Mouse (Mus musculus) erythroblast, embryonic 14.5 days (primary cell): ENCODE data around the gene Gm10837. TPM values are rescaled to one million over a fixed set of nuclear protein-coding genes. Genes with fewer than 3 reads are reported as not detected.

Source experiments
- H3K27me3 ChIP-seq: 2 replicates; pipeline ENCODE4 v1.6.1; 2012; ENCODE audit warnings: inconsistent platforms; ENCODE audit not compliant: control insufficient read depth
- H3K36me3 ChIP-seq: 2 replicates; pipeline ENCODE4 v1.6.1; 2012; ENCODE audit warnings: mild to moderate bottlenecking, inconsistent platforms; ENCODE audit not compliant: control insufficient read depth
- H3K4me1 ChIP-seq: 2 replicates; pipeline ENCODE4 v1.6.1; 2012; ENCODE audit warnings: inconsistent platforms; ENCODE audit not compliant: control insufficient read depth
- H3K4me3 ChIP-seq: replicated peaks from 2 replicates; pipeline ENCODE3; 2012; ENCODE audit warnings: moderate library complexity, mild to moderate bottlenecking, inconsistent platforms
- H3K9me3 ChIP-seq: 2 replicates; pipeline ENCODE4 v1.6.1; 2012; ENCODE audit warnings: low read length, inconsistent platforms, mixed read lengths; ENCODE audit not compliant: control insufficient read depth
- GATA1 ChIP-seq: IDR thresholded peaks from 2 replicates; pipeline ENCODE4 v1.6.1; 2012; ENCODE audit warnings: low read length, inconsistent platforms, mixed read lengths
- TAL1 ChIP-seq: IDR thresholded peaks from 3 replicates; pipeline ENCODE4 v1.6.1; 2012; ENCODE audit warnings: low read length, inconsistent platforms, mixed read lengths
- polyA plus RNA-seq: library from polyadenylated mRNA; stranded (reverse); fragments of >175 nt; gene quantifications from 2 replicates; pipeline ENCODE4 v1.2.3, GENCODE M21; 2012

The Gm10837 gene
- polyA plus RNA-seq, 1 experiment, result not detected

DNA sequence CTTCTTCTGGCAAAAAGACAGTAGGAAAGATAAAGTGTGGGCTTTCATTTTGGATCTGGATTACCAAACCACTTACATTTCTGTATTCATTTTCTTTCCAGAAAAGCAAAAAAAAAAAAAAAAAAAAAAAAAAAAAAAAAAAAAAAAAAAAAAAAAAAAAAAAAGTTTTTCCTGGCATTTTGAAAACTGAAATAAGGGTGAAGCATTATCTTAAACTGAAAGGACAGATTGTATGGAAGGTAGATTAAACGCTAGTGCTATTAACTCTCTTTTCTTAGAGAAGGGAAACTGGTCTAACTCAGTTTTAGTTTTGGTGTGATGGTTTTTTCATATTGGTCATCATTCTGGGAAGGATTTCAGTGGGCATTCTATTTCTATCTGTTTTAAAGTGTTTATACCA lies 1.6 kb downstream of the Gm10837 start:
- peaks cover 61% of the 10 kb centered on the region for H3K27me3 ChIP-seq
- no peaks in the 10 kb centered on the region for H3K36me3 ChIP-seq
- no peak for TF ChIP-seq GATA1
- no peak for TF ChIP-seq TAL1
- peaks cover 2% of the 10 kb centered on the region; the same call in 1 of the 2 replicates for H3K9me3 ChIP-seq
- H3K4me3 ChIP-seq, result no peak overlapping the region
- no peaks in the 10 kb centered on the region for H3K4me1 ChIP-seq

DNA sequence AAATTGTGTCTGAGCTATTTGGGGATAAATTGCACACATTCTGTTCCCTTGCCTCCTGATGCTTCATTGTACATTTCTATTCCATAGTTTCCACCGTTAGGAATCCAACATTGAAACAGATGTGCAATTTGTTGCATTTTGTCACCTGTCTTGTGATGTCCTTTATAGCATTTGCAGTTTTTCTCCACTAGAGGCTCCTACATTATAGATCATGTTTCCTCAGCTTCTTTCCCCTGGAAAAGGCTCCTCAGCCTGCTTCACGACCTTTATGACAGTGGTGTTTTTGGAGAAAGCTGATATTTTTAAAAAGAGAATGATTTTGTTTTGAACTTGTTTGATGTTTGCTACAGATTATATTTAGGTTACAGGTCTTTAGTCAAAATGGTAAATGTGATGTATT lies 18.7 kb downstream of the Gm10837 start:
- H3K4me1 ChIP-seq, result no peaks in the 10 kb centered on the region
- H3K9me3 ChIP-seq, result no peaks in the 10 kb centered on the region
- 0 out of 2 replicates have a peak, but pooled peaks cover 2% of the 10 kb centered on the region for H3K27me3 ChIP-seq
- TF ChIP-seq GATA1, result no peak
- no peak for TF ChIP-seq TAL1
- no peak overlapping the region for H3K4me3 ChIP-seq
- no peaks in the 10 kb centered on the region for H3K36me3 ChIP-seq

DNA sequence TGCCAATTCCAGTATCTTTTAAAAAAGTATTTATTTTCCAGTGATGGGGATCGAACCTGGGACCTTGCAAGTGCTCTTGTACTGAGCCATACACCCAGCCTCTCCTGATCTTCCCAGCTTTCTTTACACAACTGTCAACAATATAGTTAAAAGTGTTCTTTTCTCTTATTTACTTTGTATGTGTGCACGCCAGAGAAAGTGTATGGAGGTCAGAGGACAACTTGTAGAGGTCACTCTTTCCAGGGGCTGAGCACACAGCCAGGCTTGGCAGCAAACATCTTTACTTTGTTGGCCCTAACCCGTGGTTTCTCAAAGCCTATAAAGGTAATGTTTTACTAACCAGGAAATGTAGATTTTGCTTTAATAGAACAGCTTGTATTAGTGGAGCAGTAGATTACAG lies 21.1 kb downstream of the Gm10837 start:
- 0 out of 2 replicates have a peak, but pooled peaks cover 2% of the 10 kb centered on the region for H3K27me3 ChIP-seq
- no peaks in the 10 kb centered on the region for H3K4me1 ChIP-seq
- H3K4me3 ChIP-seq, result no peak overlapping the region
- TF ChIP-seq GATA1, result no peak
- no peak for TF ChIP-seq TAL1
- no peaks in the 10 kb centered on the region for H3K9me3 ChIP-seq
- no peaks in the 10 kb centered on the region for H3K36me3 ChIP-seq

DNA sequence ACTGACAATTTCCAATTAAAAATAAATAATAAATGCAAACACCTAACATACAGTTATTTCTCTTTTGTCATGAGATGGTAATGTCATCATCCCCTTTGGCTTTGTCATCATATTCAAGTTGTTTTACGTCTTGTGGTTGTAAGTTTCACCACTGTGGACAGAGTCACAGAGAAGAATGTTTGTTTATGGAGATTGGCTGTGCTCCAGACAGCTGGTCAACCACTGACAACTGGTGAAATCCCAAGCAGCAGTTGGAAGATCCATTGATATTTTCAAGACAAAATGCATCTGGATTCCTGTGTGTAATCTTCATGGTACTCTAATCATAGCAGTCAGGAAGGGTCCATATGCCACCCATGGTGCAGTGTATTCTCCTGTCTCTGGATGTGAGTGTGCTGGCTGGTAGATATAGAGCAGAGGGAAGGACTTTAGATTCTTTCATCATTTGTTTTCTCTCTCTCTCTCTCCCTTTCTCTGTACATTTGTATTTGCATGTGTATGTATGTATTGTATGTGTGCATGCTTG lies 23.2 kb downstream of the Gm10837 start:
- H3K27me3 ChIP-seq, result 0 out of 2 replicates have a peak, but pooled peaks cover 2% of the 10 kb centered on the region
- no peak overlapping the region for H3K4me3 ChIP-seq
- H3K9me3 ChIP-seq, result no peaks in the 10 kb centered on the region
- TF ChIP-seq GATA1 (no peak), TAL1 (no peak)
- no peaks in the 10 kb centered on the region for H3K4me1 ChIP-seq
- H3K36me3 ChIP-seq, result no peaks in the 10 kb centered on the region

DNA sequence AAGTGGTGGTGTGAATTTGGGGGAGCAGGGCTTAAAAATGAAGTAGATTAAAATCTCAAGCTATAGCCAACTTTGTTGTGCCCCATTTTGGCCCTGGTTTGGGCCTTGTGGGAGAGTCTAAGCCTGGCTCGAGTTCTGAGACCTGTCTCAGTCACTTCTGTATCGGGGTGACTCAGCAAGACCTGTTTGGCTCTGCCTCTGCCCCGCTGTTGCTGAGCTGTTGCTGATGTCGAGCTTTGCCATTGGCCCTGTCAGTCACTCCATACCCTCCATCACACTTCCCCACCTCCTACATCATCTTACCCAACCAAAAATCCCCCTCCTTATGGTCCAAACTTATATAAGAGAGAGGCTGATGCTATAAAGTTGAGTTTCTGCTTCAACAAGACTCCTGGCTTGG lies 38.1 kb downstream of the Gm10837 start:
- H3K27me3 ChIP-seq, result no peaks in the 10 kb centered on the region
- no peaks in the 10 kb centered on the region for H3K36me3 ChIP-seq
- TF ChIP-seq TAL1 (no peak), GATA1 (no peak)
- no peaks in the 10 kb centered on the region for H3K9me3 ChIP-seq
- no peak overlapping the region for H3K4me3 ChIP-seq
- peaks cover 2% of the 10 kb centered on the region for H3K4me1 ChIP-seq

DNA sequence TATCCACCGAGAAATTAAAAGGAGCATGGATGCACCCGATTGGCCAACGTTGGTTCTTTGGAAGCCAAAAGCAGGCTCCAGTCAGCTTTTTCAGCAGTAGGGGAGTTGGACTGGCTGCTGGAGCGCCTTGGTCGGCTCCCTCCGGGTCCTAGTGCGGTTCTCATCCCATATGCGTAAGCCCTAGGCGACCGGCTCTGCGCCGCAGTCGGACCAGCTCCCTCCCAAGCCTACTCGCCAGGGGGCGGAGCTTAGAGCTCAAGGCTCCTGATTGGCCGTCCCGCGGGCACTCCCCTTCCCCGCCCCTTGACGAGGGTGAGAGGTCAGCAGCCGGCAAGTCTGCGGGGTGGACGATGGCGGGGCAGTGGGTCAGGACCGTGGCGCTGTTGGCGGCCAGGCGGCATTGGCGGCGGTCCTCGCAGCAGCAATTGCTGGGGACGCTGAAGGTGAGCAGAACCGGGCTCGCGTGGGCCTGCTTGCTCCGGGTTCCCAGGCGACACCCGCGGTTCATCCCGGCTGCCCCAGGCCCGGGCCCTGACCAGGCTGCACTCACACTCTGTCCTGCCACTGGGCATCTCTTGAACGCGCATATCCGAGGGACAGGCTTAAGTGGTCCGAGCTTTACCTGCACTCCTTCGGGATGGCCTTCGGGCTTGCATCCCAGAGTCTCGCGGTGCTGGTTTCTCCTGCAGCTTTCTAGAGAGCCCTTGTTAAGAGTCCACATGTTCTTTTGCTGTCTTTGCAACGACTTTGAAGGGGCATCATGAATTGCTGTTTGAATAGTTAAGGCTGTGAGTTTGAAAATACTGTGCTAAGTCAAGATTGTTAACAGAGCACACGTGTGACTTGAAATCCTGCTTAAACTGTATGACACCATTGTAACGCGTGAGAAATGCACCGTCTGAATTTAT lies 43.9 kb downstream of the Gm10837 start, which contains the start of gene Pcca:
TSS of gene Pcca (plus strand) at position 308 of the 908 bp plus-strand sequence.
- H3K27me3 ChIP-seq, result no peaks in the 10 kb centered on the region
- no peak for TF ChIP-seq GATA1
- TF ChIP-seq TAL1, result no peak
- H3K4me3 ChIP-seq, result peak within 1 kb of the TSS; percentile 76
- H3K9me3 ChIP-seq, result no peaks in the 10 kb centered on the region
- H3K36me3 ChIP-seq, result no peaks in the 10 kb centered on the region
- H3K4me1 ChIP-seq, result peaks cover 20% of the 10 kb centered on the region

DNA sequence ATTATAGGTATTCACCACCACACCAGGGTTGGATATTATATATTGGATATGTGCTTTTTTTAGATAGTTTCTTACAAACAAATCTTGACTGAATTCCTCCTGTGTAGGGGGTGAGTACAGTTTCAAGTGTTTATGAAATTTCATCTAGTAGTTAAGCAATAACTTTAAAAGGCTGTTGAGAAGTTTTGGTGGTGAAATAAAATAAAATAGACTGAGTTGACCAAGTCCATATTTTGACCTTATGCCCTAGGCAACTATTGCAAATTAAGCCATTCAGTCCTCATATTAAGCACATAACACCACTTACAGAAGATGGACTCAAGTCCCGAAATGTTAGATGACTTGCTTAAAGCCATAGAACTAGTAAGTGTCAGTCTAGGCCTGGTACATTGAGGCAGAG lies 45.6 kb downstream of the Gm10837 start:
- Histone ChIP-seq H3K9me3 (no peaks in the 10 kb centered on the region), H3K27me3 (no peaks in the 10 kb centered on the region), H3K36me3 (no peaks in the 10 kb centered on the region), H3K4me1 (peaks cover 20% of the 10 kb centered on the region), H3K4me3 (no peak overlapping the region)
- TF ChIP-seq TAL1 (no peak), GATA1 (no peak)

Other genes starting within 250 kb of the Gm10837 start
- gene Gm5089, start 39.5 kb upstream of the Gm10837 start, polyA plus RNA-seq, result 0.02 TPM in 1 of 2 replicates, not detected in the other
- gene Zic5, start 24.9 kb upstream of the Gm10837 start, polyA plus RNA-seq, result 0.02 TPM in 1 of 2 replicates, not detected in the other
- gene Zic2, start 15.2 kb upstream of the Gm10837 start, polyA plus RNA-seq, result not detected in 2 replicates
- 0.07 and 0.09 TPM in 2 replicates for gene Pcca, start 43.7 kb downstream of the Gm10837 start, polyA plus RNA-seq